Mouse (Mus musculus) heart, adult 2 months (tissue): ENCODE results near the gene Phf13. TPM values are rescaled to one million over a fixed set of nuclear protein-coding genes. Genes with fewer than 3 reads are reported as not detected.

Experiments used
- DNase-seq, 2 experiments: peaks; one replicate each; pipeline ENCODE4 v3.0.0; 2021
- H3K27ac ChIP-seq: fragments of 200-600 bp; 2 replicates; pipeline ENCODE4 v1.8.1; 2022
- H3K27me3 ChIP-seq: fragments of 200-500 bp; 2 replicates; pipeline ENCODE4 v1.6.1; 2012; ENCODE audit warnings: mild to moderate bottlenecking, low read length, inconsistent platforms, mixed read lengths; ENCODE audit not compliant: control insufficient read depth, insufficient read depth
- H3K36me3 ChIP-seq: fragments of 200-500 bp; 2 replicates; pipeline ENCODE4 v1.6.1; 2012; ENCODE audit warnings: low read length, inconsistent platforms; ENCODE audit not compliant: control insufficient read depth, insufficient read depth
- H3K4me1 ChIP-seq: fragments of 200-500 bp; 2 replicates; pipeline ENCODE4 v1.6.1; 2011; ENCODE audit warnings: low read length; ENCODE audit not compliant: control insufficient read depth, insufficient read depth
- H3K4me3 ChIP-seq: fragments of 200-600 bp; 2 replicates; pipeline ENCODE4 v1.8.1; 2022
- H3K79me2 ChIP-seq: fragments of 200-500 bp; replicated peaks from 2 replicates; pipeline ENCODE4 v1.6.1; 2012; ENCODE audit warnings: mild to moderate bottlenecking, inconsistent platforms, low read length, moderate library complexity, mixed read lengths; ENCODE audit not compliant: control insufficient read depth, insufficient read depth
- H3K9ac ChIP-seq: fragments of 200-500 bp; 2 replicates; pipeline ENCODE4 v1.6.1; 2012; ENCODE audit warnings: low read depth, mild to moderate bottlenecking, control low read depth, inconsistent platforms, low read length, mixed read lengths
- CTCF ChIP-seq: fragments of 200-600 bp; IDR thresholded peaks from 2 replicates; pipeline ENCODE4 v1.8.1; 2022; ENCODE audit warnings: antibody characterized with exemption, mild to moderate bottlenecking, moderate library complexity
- EP300 ChIP-seq: fragments of 200-500 bp; IDR thresholded peaks from 2 replicates; pipeline ENCODE4 v1.6.1; 2011; ENCODE audit warnings: low read depth, low read length, control low read depth; ENCODE audit not compliant: insufficient read depth
- POLR2A ChIP-seq: fragments of 200-500 bp; IDR thresholded peaks from 2 replicates; pipeline ENCODE4 v1.6.1; 2011; ENCODE audit warnings: mild to moderate bottlenecking, low read depth, low read length, control low read depth; ENCODE audit not compliant: insufficient read depth
- WGBS: fragments of 180-500 bp; shearing (Covaris S2); methylation state at CpG from one replicate; pipeline ENCODE4 v1.1.7; 2018; 5-methylcytosine and 5-hydroxymethylcytosine counted together
- intact Hi-C: fragments of 180-260 bp; cut with DNase I; formaldehyde crosslinking; loops from one replicate; pipeline ENCODE4 v1.15.1; 2025
- polyA plus RNA-seq: library from polyadenylated mRNA; depleted of rRNA; stranded (reverse); fragments of >200 nt; gene quantifications from 2 replicates; pipeline ENCODE4 v1.2.3, GENCODE M21; 2012
- total RNA-seq, 2 experiments: library from RNA; stranded (reverse); gene quantifications; 2 replicates each; pipeline ENCODE4 v1.2.3; 2021

The Phf13 gene
- total and polyA plus RNA-seq, 3 experiments, result 3.0 to 4.8 (median 4.5) TPM

- Histone ChIP-seq H3K27ac (no peak overlapping the region), H3K79me2 (no peaks in the 10 kb centered on the region; the same call in 1 of the 2 replicates), H3K4me1 (peaks cover 6% of the 10 kb centered on the region), H3K27me3 (no peaks in the 10 kb centered on the region), H3K9ac (no peak overlapping the region), H3K4me3 (no peak overlapping the region), H3K36me3 (no peaks in the 10 kb centered on the region)
- intact Hi-C loops, result loop anchor here (10.0 kb wide), 1 partner anchor 273 kb away; the partner anchor contains the start of genes Hes3 and Icmt
- DNase-seq, result no peak
- 73% methylated on average over 12 of the region's 12 CpGs for WGBS
- TF ChIP-seq CTCF (0 out of 2 replicates have a peak, but pooled peaks have one; percentile 8), POLR2A (no peak)
Observed at GRCm38 (mm10) chr4:152021568-152022097, 25.6 kb upstream of the Phf13 start.

- intact Hi-C loops, result loop anchor here (10.0 kb wide), 1 partner anchor 275 kb away; the partner anchor contains the start of genes Hes3 and Icmt
- TF ChIP-seq EP300, result no peak
- no peak for TF ChIP-seq CTCF
- TF ChIP-seq POLR2A, result no peak
- no peaks in the 10 kb centered on the region for H3K27me3 ChIP-seq
- WGBS, result 90% methylated on average over 21 of the region's 21 CpGs
- no peaks in the 10 kb centered on the region for H3K36me3 ChIP-seq
- H3K4me1 ChIP-seq, result no peaks in the 10 kb centered on the region
- no peak overlapping the region for H3K27ac ChIP-seq
- H3K79me2 ChIP-seq, result no peaks in the 10 kb centered on the region; the same call in 1 of the 2 replicates
- DNase-seq, result no peak
- no peak overlapping the region for H3K4me3 ChIP-seq
- H3K9ac ChIP-seq, result no peak overlapping the region
Observed at GRCm38 (mm10) chr4:152020024-152020423, 24.0 kb upstream of the Phf13 start.

- 81% methylated on average over 6 of the region's 6 CpGs for WGBS
- no peak for TF ChIP-seq POLR2A
- no peak for TF ChIP-seq CTCF
- no peak for TF ChIP-seq EP300
- Histone ChIP-seq H3K9ac (no peak overlapping the region), H3K4me1 (no peaks in the 10 kb centered on the region; the same call in 1 of the 2 replicates), H3K27ac (no peak overlapping the region), H3K36me3 (no peaks in the 10 kb centered on the region), H3K4me3 (no peak overlapping the region), H3K79me2 (no peaks in the 10 kb centered on the region; the same call in 1 of the 2 replicates), H3K27me3 (no peaks in the 10 kb centered on the region)
- intact Hi-C loops, result no loop called here
- no peak for DNase-seq
Observed at GRCm38 (mm10) chr4:152019073-152019472, 23.0 kb upstream of the Phf13 start.

GRCm38 (mm10) chr4:152013036-152013813 is 17.2 kb upstream of the Phf13 start:
- Histone ChIP-seq H3K27ac (peak overlapping the region; percentile 98), H3K27me3 (no peaks in the 10 kb centered on the region), H3K4me1 (peaks cover 13% of the 10 kb centered on the region), H3K4me3 (no peak overlapping the region; the same call in 1 of the 2 replicates), H3K9ac (peak overlapping the region; percentile 38), H3K36me3 (peaks cover 4% of the 10 kb centered on the region), H3K79me2 (peaks cover 3% of the 10 kb centered on the region; the same call in 1 of the 2 replicates)
- intact Hi-C loops, result no loop called here
- peak; percentile 59 to 80 for DNase-seq
- 61% methylated on average over 12 of the region's 12 CpGs for WGBS
- 0 out of 2 replicates have a peak, but pooled peaks have one; percentile 15 for TF ChIP-seq POLR2A
- TF ChIP-seq CTCF, result no peak
- TF ChIP-seq EP300, result peak; percentile 51; the same call in 1 of the 2 replicates

- Histone ChIP-seq H3K4me1 (peaks cover 17% of the 10 kb centered on the region), H3K27me3 (no peaks in the 10 kb centered on the region), H3K36me3 (peaks cover 4% of the 10 kb centered on the region), H3K4me3 (no peak overlapping the region), H3K27ac (peak overlapping the region; percentile 98), H3K9ac (peak overlapping the region; percentile 26), H3K79me2 (peaks cover 3% of the 10 kb centered on the region; the same call in 1 of the 2 replicates)
- intact Hi-C loops, result no loop called here
- DNase-seq, result no peak
- TF ChIP-seq EP300, result no peak
- TF ChIP-seq CTCF, result no peak
- WGBS, result 70% methylated on average over 16 of the region's 16 CpGs
Observed at GRCm38 (mm10) chr4:152012109-152012508, 16.1 kb upstream of the Phf13 start.
